Mouse (Mus musculus): ENCODE results near the gene Scfd2. TPM values are rescaled to one million over a fixed set of nuclear protein-coding genes. Genes with fewer than 3 reads are reported as not detected.

Gene Scfd2
- polyA plus RNA-seq, 1 experiment from 2014 or later, result 20.1 TPM

- Histone ChIP-seq H3K4me1 (ENCODE audit: control insufficient read depth, insufficient read depth, low read depth, low read length) (peaks cover 11% of the 10 kb centered on the region), H3K4me2 (ENCODE audit: low read length) (no peak overlapping the region), H3K27me3 (replicated peaks; ENCODE audit: control insufficient read depth, insufficient read depth, low read length) (no peaks in the 10 kb centered on the region), H3K9me3 (ENCODE audit: control insufficient read depth, low read length) (no peaks in the 10 kb centered on the region), H3K27ac (ENCODE audit: low read depth, low read length) (no peak overlapping the region), H3K4me3 (ENCODE audit: low read length) (no peak overlapping the region), H3K9ac (ENCODE audit: low read depth, low read length) (no peak overlapping the region), H3K36me3 (ENCODE audit: control insufficient read depth, insufficient read depth, low read length) (no peaks in the 10 kb centered on the region)
- no peak for ATAC-seq
- 76% methylated on average over 4 of the region's 4 CpGs for whole genome bisulfite sequencing
Observed at GRCm38 (mm10) chr5:74160349-74160748, 371.2 kb downstream of the Scfd2 start.

GRCm38 (mm10) chr5:74159906-74160305 is 371.7 kb downstream of the Scfd2 start:
- 77% methylated on average over 7 of the region's 7 CpGs for WGBS
- H3K36me3 ChIP-seq (ENCODE audit: control insufficient read depth, insufficient read depth, low read length), result no peaks in the 10 kb centered on the region
- H3K27me3 ChIP-seq (replicated peaks; ENCODE audit: control insufficient read depth, insufficient read depth, low read length), result no peaks in the 10 kb centered on the region
- no peak overlapping the region for H3K4me3 ChIP-seq (ENCODE audit: low read length)
- no peak for ATAC-seq
- H3K27ac ChIP-seq (ENCODE audit: low read depth, low read length), result no peak overlapping the region
- no peak overlapping the region for H3K4me2 ChIP-seq (ENCODE audit: low read length)
- H3K9me3 ChIP-seq (ENCODE audit: control insufficient read depth, low read length), result no peaks in the 10 kb centered on the region
- peaks cover 11% of the 10 kb centered on the region for H3K4me1 ChIP-seq (ENCODE audit: control insufficient read depth, insufficient read depth, low read depth, low read length)
- H3K9ac ChIP-seq (ENCODE audit: low read depth, low read length), result no peak overlapping the region

GRCm38 (mm10) chr5:74158929-74159632 is 372.5 kb downstream of the Scfd2 start:
- WGBS, result 76% methylated on average over 6 of the region's 6 CpGs

GRCm38 (mm10) chr5:74155860-74156351 is 375.7 kb downstream of the Scfd2 start:
- peak; percentile 45; the same call in 1 of the 2 replicates for ATAC-seq
- H3K27me3 ChIP-seq (replicated peaks; ENCODE audit: control insufficient read depth, insufficient read depth, low read length), result no peaks in the 10 kb centered on the region
- H3K4me1 ChIP-seq (ENCODE audit: control insufficient read depth, insufficient read depth, low read depth, low read length), result no peaks in the 10 kb centered on the region
- H3K9ac ChIP-seq (ENCODE audit: low read depth, low read length), result no peak overlapping the region
- no peak overlapping the region for H3K4me3 ChIP-seq (ENCODE audit: low read length)
- no peaks in the 10 kb centered on the region for H3K9me3 ChIP-seq (ENCODE audit: control insufficient read depth, low read length)
- no peaks in the 10 kb centered on the region for H3K36me3 ChIP-seq (ENCODE audit: control insufficient read depth, insufficient read depth, low read length)
- H3K27ac ChIP-seq (ENCODE audit: low read depth, low read length), result no peak overlapping the region
- H3K4me2 ChIP-seq (ENCODE audit: low read length), result no peak overlapping the region
- WGBS, result 37% methylated on average over 7 of the region's 7 CpGs

More at GRCm38 (mm10) chr5:74158929-74159632, 372.5 kb downstream of the Scfd2 start:
- peaks cover 11% of the 10 kb centered on the region for H3K4me1 ChIP-seq (ENCODE audit: control insufficient read depth, insufficient read depth, low read depth, low read length)
- H3K27me3 ChIP-seq (replicated peaks; ENCODE audit: control insufficient read depth, insufficient read depth, low read length), result no peaks in the 10 kb centered on the region
- no peak overlapping the region for H3K4me3 ChIP-seq (ENCODE audit: low read length)
- ATAC-seq, result no peak
- H3K36me3 ChIP-seq (ENCODE audit: control insufficient read depth, insufficient read depth, low read length), result no peaks in the 10 kb centered on the region
- no peak overlapping the region for H3K27ac ChIP-seq (ENCODE audit: low read depth, low read length)
- no peak overlapping the region for H3K4me2 ChIP-seq (ENCODE audit: low read length)
- H3K9ac ChIP-seq (ENCODE audit: low read depth, low read length), result no peak overlapping the region
- no peaks in the 10 kb centered on the region for H3K9me3 ChIP-seq (ENCODE audit: control insufficient read depth, low read length)

Other genes with a start within 250 kb of the Scfd2 start
- 64.9 and 71.4 TPM in 2 replicates for gene Fip1l1, start 3.7 kb upstream of the Scfd2 start, polyA plus RNA-seq (2015; fragmentation: Nextera tagmentation; extraction: Ambion mirVana)
- gene Lnx1, start 171.2 kb upstream of the Scfd2 start, polyA plus RNA-seq (2015; fragmentation: Nextera tagmentation; extraction: Ambion mirVana), result 15.9 and 20.9 TPM in 2 replicates